Mouse (Mus musculus): ENCODE results near the gene Tnrc6b. TPM values are rescaled to one million over a fixed set of nuclear protein-coding genes. Genes with fewer than 3 reads are reported as not detected.
"Not testable (repeated sequence)": the region's sequence is repeated elsewhere in the genome, so short reads cannot be mapped to it uniquely, and the experiment has no call there.

Tnrc6b gene
- polyA plus RNA-seq, 1 experiment from 2014 or later = 13.9 TPM

DNA sequence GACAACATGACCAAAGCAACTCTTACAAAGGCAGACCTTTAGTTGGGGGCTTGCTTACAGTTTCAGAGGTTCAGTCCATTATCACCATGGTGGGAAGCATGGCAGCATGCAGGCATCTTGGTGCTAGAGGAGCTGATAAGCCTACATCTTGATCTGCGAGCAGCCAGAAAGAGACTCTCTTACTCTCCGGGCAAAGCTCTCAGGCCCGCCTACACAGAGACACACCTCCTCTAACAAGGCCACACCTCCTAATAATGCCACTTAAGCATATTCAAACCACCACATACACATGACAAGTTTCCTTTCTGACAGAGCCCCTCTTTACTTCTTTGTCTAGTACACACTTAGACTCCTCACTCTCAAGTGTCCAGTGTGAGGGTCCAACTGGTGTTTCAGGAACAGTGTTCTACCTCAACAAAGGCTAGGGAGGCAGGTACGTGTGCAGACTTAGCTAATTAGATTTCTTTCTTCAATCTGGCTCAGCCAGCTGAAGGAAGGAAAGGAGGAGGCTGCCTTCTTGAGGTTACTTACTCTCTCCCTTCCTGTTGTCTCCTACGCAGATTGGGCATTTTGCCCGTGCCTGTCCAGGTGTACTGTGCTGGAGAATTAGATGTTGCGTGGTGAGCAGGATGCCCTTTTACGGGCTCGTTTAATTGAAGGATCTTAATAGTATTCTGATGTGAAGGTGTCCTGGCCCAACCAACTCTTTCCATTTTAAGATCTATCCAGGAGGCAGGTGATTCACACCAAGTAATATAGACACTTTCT is 128.7 kb downstream of the Tnrc6b start:
- no peak for ATAC-seq
- in situ Hi-C loops (cut with MboI; ENCODE audit: low pct_unique_long_range_greater_than_20kb) = no loop called here
- H3K27me3 ChIP-seq = no peaks in the 10 kb centered on the region
- POLR2A ChIA-PET = no interaction called here
- CTCF ChIA-PET = interaction anchor here (1.7 kb wide), 1 partner anchor 11 kb away, joined by 7 read pairs; no protein-coding TSS in a partner anchor
- no peak for TF ChIP-seq CTCF (IDR thresholded peaks at IDR 0.05)
- no peak for DNase-seq (ENCODE audit: low read depth, low spot score)

DNA sequence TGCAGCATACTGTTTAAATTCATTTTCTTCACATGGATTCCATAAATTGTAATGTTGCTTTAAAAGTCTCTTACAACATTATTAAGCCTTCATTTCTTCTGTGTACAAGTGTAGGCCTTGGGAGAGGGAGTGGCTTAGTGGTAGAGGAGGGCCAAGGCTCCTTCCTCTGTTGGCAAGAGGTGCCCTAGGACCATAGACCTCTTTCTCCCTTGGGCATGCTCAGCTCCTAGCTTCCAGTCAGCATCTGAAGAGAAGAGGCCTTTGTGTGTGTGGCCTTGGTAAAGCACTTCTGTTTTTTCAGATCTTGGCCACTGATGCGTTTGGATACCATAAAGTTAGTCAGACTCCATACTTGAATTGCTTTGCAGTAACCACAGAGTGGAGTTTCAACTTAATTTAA is 133.1 kb downstream of the Tnrc6b start:
- POLR2A ChIA-PET = no interaction called here
- H3K27me3 ChIP-seq = no peaks in the 10 kb centered on the region
- ATAC-seq = no peak
- CTCF ChIA-PET = interaction anchor here (1.5 to 1.6 kb wide), 2 partner anchors 9 to 133 kb away, joined by 3 read pairs; partner anchors contain the start of gene Tnrc6b
- no peak for DNase-seq (ENCODE audit: low read depth, low spot score)
- in situ Hi-C loops (cut with MboI; ENCODE audit: low pct_unique_long_range_greater_than_20kb) = no loop called here
- TF ChIP-seq CTCF (IDR thresholded peaks at IDR 0.05) = no peak

DNA sequence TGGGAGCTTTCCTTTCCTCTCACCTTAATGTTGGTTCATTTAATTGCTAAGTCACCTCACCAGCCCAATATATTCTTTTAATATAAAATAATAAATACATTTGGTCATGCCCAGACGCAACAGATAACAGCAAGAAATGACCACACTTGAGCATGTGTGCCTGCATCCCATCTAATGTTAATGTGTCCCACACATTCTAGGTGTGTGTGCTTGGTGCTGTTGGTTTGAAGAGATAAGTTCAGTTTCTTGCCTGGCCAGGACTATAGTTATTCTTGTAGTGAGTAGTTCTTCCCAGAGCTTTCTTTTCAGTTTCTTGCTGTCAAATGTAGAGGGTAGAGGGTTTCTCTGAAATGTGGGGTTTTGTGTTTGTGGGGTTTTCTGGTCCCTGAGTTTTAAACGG is 133.8 kb downstream of the Tnrc6b start:
- DNase-seq (ENCODE audit: low read depth, low spot score) = no peak
- ChIA-PET CTCF (interaction anchor here (0.7 to 1.6 kb wide), 3 partner anchors 10 to 134 kb away, joined by 3 read pairs; partner anchors contain the start of gene Tnrc6b), POLR2A (no interaction called here)
- in situ Hi-C loops (cut with MboI; ENCODE audit: low pct_unique_long_range_greater_than_20kb) = no loop called here
- ATAC-seq = no peak
- TF ChIP-seq CTCF (IDR thresholded peaks at IDR 0.05) = no peak
- no peaks in the 10 kb centered on the region for H3K27me3 ChIP-seq

DNA sequence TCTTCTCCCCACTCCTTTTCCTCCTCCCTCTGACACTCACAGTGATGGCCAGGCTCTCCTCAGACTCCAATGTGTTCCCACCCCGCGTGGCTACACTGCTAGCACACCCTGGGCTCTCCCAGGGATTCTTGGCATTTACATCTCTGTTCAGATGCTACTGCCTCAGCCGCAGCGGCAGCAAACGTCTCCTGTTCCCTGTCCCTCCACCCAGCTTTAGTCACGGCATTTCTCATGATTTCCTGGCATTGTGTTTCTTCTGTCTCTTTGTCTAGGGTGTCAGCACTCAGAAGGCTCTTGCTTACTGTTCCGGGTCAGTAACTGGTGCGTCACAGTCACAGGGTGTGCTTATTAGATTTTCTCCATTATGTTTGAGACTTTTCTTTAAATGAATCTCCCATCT is 138.9 kb downstream of the Tnrc6b start:
- CTCF ChIA-PET = interaction anchor here (1.0 to 1.6 kb wide), 2 partner anchors 11 to 17 kb away, joined by 3 to 4 read pairs; no protein-coding TSS in a partner anchor

DNA sequence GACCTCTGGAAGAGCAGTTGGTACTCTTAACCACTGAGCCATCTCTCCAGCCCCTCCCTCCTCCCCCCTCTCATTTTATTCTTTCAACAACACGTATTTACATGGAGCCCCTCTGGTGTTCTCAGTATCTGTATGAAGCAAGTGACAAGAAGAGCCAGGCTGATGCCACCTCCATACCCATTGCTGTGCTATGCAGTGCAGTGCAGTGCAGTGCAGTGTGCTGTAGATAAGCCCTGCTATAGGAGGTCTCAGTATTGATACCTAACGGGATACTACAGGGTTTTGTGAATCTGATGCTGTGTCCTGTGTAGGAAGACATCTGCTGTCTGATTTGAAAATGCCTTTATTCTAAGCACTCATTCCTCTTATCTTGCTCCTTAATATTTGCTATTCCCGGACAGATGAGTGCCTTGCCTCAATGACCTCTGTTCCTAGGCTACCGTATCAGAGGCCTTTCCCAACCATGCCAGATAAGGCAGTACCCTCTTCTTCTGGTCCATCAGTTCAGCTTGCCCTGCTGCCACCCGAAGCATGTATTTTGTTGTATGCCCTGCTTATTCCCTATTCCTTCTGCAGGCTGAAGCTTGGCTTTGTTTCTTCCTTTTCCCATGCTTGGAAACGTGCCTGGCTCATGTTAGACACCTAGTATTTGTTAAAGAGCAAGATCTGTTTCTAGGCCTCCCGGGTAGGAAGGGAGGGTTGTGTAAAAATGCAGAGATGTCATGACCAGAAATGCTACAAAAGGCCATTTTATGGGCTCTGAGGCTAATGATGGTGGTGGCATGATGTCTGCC is 139.8 kb downstream of the Tnrc6b start:
- no peak for ATAC-seq
- in situ Hi-C loops (cut with MboI; ENCODE audit: low pct_unique_long_range_greater_than_20kb) = no loop called here
- CTCF ChIA-PET = no interaction called here

More for the DNA sequence above, 138.9 kb downstream of the Tnrc6b start:
- TF ChIP-seq CTCF (IDR thresholded peaks at IDR 0.05) = no peak
- ATAC-seq (peak; percentile 44), DNase-seq (ENCODE audit: low read depth, low spot score) (peak; percentile 60)
- in situ Hi-C loops (cut with MboI; ENCODE audit: low pct_unique_long_range_greater_than_20kb) = no loop called here
- H3K27me3 ChIP-seq = no peaks in the 10 kb centered on the region
- POLR2A ChIA-PET = interaction anchor here (0.8 kb wide), 1 partner anchor 18 kb away, joined by 3 read pairs; no protein-coding TSS in a partner anchor

DNA sequence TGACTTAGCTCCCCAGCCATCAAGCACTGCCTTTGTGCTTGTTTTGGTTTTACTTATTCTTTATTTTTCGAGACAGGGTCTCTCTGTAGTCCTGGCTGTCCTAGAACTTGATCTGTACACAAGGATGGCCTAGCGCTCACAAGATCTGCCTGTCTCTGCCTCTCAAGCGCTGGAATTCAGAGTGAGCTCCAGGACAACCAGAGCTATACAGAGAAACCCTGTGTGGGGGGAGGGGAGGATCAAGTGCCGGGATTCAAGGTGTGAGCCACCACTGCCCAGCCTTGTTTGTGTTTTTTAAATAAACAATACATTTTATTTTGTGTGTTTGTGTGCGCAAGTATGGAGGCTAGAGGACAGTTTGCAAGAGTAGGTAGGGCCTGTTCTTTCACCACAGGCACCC is 141.0 kb downstream of the Tnrc6b start:
- CTCF ChIA-PET = no interaction called here
- no peak for TF ChIP-seq CTCF (IDR thresholded peaks at IDR 0.05)
- H3K27me3 ChIP-seq = no peaks in the 10 kb centered on the region
- POLR2A ChIA-PET = no interaction called here
- DNase-seq (ENCODE audit: low read depth, low spot score) (no peak), ATAC-seq (no peak)
- in situ Hi-C loops (cut with MboI; ENCODE audit: low pct_unique_long_range_greater_than_20kb) = no loop called here

More for the DNA sequence above, 139.8 kb downstream of the Tnrc6b start:
- TF ChIP-seq CTCF (IDR thresholded peaks at IDR 0.05) = no peak
- DNase-seq (ENCODE audit: low read depth, low spot score) = no peak
- H3K27me3 ChIP-seq = no peaks in the 10 kb centered on the region
- POLR2A ChIA-PET = no interaction called here

DNA sequence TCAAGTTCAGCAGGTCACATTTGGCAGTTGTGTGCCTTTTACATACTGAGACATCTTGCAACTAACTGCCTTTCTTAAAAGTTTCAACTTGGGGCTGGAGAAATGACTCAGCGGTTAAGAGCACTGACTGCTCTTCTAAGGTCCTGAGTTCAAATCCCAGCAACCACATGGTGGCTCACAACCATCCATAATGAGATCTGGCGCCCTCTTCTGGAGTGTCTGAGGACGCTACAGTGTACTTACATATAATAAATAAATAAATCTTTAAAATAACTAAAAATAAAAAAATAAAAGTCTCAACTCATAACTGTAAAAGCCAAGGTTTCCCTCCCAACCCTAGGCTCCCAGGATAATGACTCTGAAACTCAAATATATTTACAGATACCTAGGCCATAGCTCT is 141.4 kb downstream of the Tnrc6b start:
- in situ Hi-C loops (cut with MboI; ENCODE audit: low pct_unique_long_range_greater_than_20kb); POLR2A ChIA-PET: not testable (repeated sequence)

DNA sequence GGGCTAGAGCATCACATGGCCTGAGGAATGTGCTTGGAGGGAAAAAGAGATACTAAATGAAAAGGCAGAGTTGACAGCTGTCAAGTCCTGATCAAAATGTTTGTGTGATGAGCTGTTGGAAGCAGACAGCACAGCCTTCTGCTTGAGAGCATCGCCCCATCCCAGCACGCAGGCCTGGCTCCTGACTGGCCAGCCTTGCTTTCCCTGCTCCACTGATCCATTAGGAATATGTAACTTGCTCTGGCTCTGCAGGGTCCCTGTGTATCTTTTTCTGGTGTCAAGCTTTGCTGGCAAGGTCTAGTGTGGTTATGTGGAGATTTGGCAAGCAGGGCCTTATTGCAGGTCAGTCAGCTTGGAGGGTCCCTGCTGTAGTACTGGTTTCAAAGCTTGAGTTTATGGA is 148.3 kb downstream of the Tnrc6b start:
- in situ Hi-C loops (cut with MboI; ENCODE audit: low pct_unique_long_range_greater_than_20kb) = no loop called here
- ChIA-PET POLR2A (no interaction called here), CTCF (interaction anchor here (1.1 kb wide), 1 partner anchor 37 kb away, joined by 3 read pairs; no protein-coding TSS in a partner anchor)
- no peaks in the 10 kb centered on the region for H3K27me3 ChIP-seq
- TF ChIP-seq CTCF (IDR thresholded peaks at IDR 0.05) = no peak
- ATAC-seq = no peak
- no peak for DNase-seq (ENCODE audit: low read depth, low spot score)

More for the DNA sequence above, 141.4 kb downstream of the Tnrc6b start:
- ATAC-seq; DNase-seq (ENCODE audit: low read depth, low spot score); CTCF ChIA-PET; H3K27me3 ChIP-seq: not testable (repeated sequence)
- peak; percentile 51 for TF ChIP-seq CTCF (IDR thresholded peaks at IDR 0.05)

DNA sequence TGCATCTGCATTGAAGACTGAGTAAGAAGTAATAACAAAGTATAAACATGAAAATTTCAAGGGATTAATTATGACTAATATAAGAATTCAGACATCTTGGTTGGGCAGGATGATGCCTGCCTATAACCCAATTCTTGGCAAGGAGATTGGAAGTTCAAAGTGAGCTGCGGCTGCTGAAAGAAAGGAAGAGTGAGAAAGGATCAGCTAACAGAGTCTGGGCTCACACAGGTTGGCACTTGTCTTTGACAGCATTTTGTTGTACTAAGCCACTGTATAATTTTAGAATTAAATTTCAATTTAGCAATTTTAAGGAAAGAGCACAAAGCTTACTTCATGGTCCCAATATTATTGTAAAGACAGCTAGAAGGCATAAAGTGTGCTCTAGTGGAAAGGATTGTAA is 150.2 kb downstream of the Tnrc6b start:
- no peak for ATAC-seq
- no peak for DNase-seq (ENCODE audit: low read depth, low spot score)
- ChIA-PET POLR2A (no interaction called here), CTCF (no interaction called here)
- in situ Hi-C loops (cut with MboI; ENCODE audit: low pct_unique_long_range_greater_than_20kb) = no loop called here
- no peak for TF ChIP-seq CTCF (IDR thresholded peaks at IDR 0.05)
- H3K27me3 ChIP-seq = no peaks in the 10 kb centered on the region

DNA sequence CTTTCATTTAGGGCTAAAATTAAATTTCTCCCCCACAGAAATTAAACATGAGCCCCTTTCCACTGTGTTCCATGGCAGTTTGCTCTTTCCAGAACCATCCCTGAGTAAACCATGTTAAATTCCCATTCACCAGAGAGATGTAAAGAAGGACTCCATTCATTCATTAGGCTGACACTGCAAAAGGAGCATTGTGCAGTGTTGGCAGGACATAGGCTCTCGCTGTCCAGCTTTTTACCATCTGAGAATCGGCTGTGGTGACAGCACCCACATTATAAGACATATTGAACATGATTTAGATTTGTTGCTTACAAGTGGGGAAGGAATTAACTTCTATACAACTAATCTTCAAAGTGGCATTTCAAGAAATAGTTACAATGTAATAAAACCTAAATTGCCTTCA is 150.9 kb downstream of the Tnrc6b start:
- DNase-seq (ENCODE audit: low read depth, low spot score) (no peak), ATAC-seq (no peak)
- TF ChIP-seq CTCF (IDR thresholded peaks at IDR 0.05) = no peak
- CTCF ChIA-PET = no interaction called here
- in situ Hi-C loops (cut with MboI; ENCODE audit: low pct_unique_long_range_greater_than_20kb) = no loop called here
- no peaks in the 10 kb centered on the region for H3K27me3 ChIP-seq
- POLR2A ChIA-PET = no interaction called here

DNA sequence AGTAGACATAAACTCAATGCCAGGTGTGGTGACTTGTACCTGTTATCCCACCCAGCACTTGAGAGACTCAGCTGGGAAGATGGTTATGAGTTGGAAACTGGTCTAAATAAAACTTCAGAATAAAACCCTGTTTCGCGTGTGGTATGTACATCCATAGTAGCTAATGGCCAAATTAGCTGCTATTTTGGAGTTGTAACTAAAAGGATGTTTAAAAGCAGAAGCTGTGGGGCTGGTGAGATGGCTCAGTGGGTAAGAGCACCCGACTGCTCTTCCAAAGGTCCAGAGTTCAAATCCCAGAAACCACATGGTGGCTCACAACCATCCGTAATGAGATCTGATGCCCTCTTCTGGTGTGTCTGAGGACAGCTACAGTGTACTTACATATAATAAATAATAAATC is 157.5 kb downstream of the Tnrc6b start:
- ChIA-PET CTCF (interaction anchor here (1.8 kb wide), 1 partner anchor 15 kb away, joined by 5 read pairs; no protein-coding TSS in a partner anchor), POLR2A (interaction anchor here (0.6 to 0.8 kb wide), 3 partner anchors 19 to 71 kb away, joined by 3 to 4 read pairs (median 4); no protein-coding TSS in a partner anchor)
- in situ Hi-C loops (cut with MboI; ENCODE audit: low pct_unique_long_range_greater_than_20kb); ATAC-seq; DNase-seq (ENCODE audit: low read depth, low spot score); H3K27me3 ChIP-seq: not testable (repeated sequence)
- TF ChIP-seq CTCF (IDR thresholded peaks at IDR 0.05) = peak; percentile 13
